In the genomic region with DNA sequence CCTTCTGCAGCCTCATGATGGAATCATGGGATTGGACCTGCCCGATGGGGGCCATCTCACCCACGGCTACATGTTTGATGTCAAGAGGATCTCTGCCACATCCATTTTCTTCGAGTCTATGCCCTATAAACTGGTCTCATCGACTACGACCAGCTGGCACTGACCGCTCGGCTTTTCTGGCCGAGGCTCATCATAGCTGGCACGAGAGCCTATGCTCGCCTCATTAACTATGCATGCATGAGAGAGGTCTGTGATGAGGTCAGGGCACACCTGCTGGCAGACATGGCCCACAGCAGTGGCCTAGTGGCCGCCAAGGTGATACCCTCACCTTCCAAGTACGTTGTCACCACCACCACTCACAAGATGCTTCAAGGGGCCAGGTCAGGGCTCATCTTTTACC, we compare ENCODE assay signal across 16 mouse cellular contexts. TPM values are rescaled to one million over a fixed set of nuclear protein-coding genes. Genes with fewer than 3 reads are reported as not detected.
DNase-seq lines count a peak whose midpoint lies in the region; ATAC-seq lines count a peak whose summit lies in the region.
"Had no signal": no experiment of that assay in that cellular context is flagged by ENCODE, and none has a peak within 500 bp of the region (broad histone marks: within the 10 kb centered on the region; RNA-seq: fewer than 3 reads in every experiment).

No protein-coding gene starts in this region.

- intact Hi-C loops in left cerebral cortex, postnatal 4 days (cut with DNase I) = no loop called here
- intact Hi-C loops in left cerebral cortex, postnatal 36 days (cut with DNase I) = no loop called here

- peak; percentile 79 to 82 for DNase-seq in cerebellum, postnatal 10 days
- DNase-seq in cerebellum, postnatal 36 days = peak; percentile 16 to 25
- DNase-seq in cerebellum, adult 9-10 months = no peak
- peak; percentile 37 for DNase-seq in kidney, adult 9 months
- DNase-seq in kidney, adult 18-20 months = no peak
- DNase-seq in left cerebral cortex, postnatal 4 days = peak; percentile 27
- no peak for DNase-seq in left cerebral cortex, postnatal 36 days (ENCODE audit: low spot score in 2 of 2)
- DNase-seq: adrenal gland, adult 2 months; adrenal gland, postnatal 14 days; forebrain, postnatal 0 days; gastrocnemius, adult 2 months; gastrocnemius, postnatal 14 days; heart, adult 11 months had no signal

- no peak for ATAC-seq in cerebellum, adult (ENCODE audit: insufficient number of reproducible peaks, low FRiP score, low TSS enrichment)
- ATAC-seq: CD4-positive, CD25-positive, alpha-beta regulatory T cell, adult 4 months; forebrain, embryonic 14.5 days; forebrain, postnatal 0 days had no signal

RNA-seq across cellular contexts. Expression of a gene that starts 24.4 kb away (rescaled TPM):
- total RNA-seq in left cerebral cortex, postnatal 4 days (2021) = 10 to 100 TPM; 41.5 to 44.8 TPM
- 10 to 100 TPM; 30.7 to 38.5 TPM for total RNA-seq in left cerebral cortex, postnatal 36 days (2021)

RNA-seq across cellular contexts. Expression of a gene that starts 41.9 kb away (rescaled TPM):
- 1 to 10 TPM; 5.2 to 7.5 TPM for total RNA-seq in left cerebral cortex, postnatal 4 days (2021)
- 1 to 10 TPM; 6.0 to 7.1 TPM for total RNA-seq in left cerebral cortex, postnatal 36 days (2021)

RNA-seq across cellular contexts. Expression of a gene that starts 58.5 kb away (rescaled TPM):
- total RNA-seq in left cerebral cortex, postnatal 4 days (2021) = 100 to 1,000 TPM; 112 to 121 TPM
- 100 to 1,000 TPM; 128 to 158 TPM for total RNA-seq in left cerebral cortex, postnatal 36 days (2021)

Comparison
In these comparisons a context has a peak if more than half of its experiments do, and no peak if none do; other contexts are left out.
1. DNase-seq: peak in cerebellum, postnatal 10 days (2 of 2), cerebellum, postnatal 36 days (2 of 2), kidney, adult 9 months (single experiment) and left cerebral cortex, postnatal 4 days (single experiment); none in cerebellum, adult 9-10 months (single experiment), kidney, adult 18-20 months (single experiment) and left cerebral cortex, postnatal 36 days (0 of 2).